Mouse (Mus musculus) adipose tissue, adult 10 weeks (tissue): ENCODE data around the gene Sult1e1. TPM values are rescaled to one million over a fixed set of nuclear protein-coding genes. Genes with fewer than 3 reads are reported as not detected.

Experiments
- polyA plus RNA-seq: library from polyadenylated mRNA; stranded (reverse); fragments of 350-450 nt; fragmentation: Illumina TruSeq; extraction: RNeasy Lipid Tissue Mini Kit (QIAGEN cat#74804); gene quantifications from one replicate; pipeline ENCODE4 v1.2.3, GENCODE M21; 2014; ENCODE audit warnings: low read depth, low replicate concordance

The Sult1e1 gene
- 63.5 TPM for polyA plus RNA-seq

DNA sequence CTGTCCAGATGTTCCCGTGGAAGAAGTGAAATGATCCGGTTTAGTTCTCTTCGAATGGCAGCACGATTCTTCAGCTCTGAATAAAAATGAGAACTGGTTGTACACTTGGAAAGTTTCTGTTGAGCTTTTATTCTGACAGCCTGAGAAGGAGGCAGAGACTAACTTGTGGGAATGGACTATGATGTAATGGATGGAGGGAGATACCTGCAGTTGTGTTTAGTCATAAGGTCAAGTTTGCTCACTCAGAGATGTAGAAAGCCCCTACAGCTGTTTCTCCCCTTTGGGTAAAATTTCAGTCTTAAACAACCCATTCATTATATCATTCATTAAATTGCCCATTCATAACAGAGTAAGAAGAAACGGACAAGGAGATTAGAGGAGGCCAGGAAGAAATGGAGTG is at the start of gene Sult1e1:
Sult1e1 (minus strand) TSS at position 101 of the 400 bp plus-strand sequence.

DNA sequence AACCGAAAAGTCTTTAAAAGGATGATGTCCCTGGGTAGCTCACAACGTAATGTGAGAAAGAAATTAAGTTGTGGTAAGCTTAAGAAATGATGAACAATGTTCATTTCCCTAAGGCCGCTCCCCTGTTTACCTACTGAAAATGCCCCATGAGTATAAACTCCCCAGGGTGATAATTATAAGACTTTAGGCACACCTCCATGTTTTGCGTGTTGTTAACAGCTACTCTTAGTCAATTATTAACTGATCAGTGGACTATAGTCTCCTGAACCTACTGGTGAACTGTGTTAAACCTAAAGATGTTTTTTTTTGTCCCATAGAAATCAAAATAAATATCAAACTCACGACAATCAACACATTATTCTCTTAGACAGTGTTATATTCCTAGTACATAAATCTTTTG is 22.5 kb downstream of the Sult1e1 start, which contains the start of gene Sult1d1:
Sult1d1 (minus strand) TSS at position 183 of the 400 bp plus-strand sequence.

DNA sequence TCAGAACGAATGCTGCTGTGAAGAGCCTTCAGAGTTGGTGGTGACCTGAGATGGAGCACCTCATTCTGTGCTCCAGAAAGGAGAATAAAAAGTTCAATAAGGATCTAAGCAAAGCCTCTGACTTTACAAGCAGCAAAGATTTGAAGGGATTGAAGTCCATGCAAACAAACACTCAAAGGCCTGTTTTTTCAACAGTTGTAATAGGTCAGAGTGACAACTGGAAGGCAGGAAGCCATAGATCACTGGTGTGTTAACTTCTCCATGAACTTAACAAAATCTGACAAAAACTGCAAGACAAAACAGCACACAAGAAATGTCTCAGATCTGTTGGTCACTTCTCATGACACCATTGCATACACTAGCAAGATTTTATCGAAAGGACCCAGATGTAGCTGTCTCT is 53.3 kb downstream of the Sult1e1 start, which contains the start of gene Sult1b1:
Sult1b1 (minus strand) TSS at position 85 of the 400 bp plus-strand sequence.

Other genes with a start within 250 kb of the Sult1e1 start
- gene Ugt2b38, start 167.4 kb downstream of the Sult1e1 start, polyA plus RNA-seq = not detected
- not detected for gene Ugt2a2, start 109.3 kb downstream of the Sult1e1 start, polyA plus RNA-seq
- gene Gm43638, start 104.8 kb downstream of the Sult1e1 start, polyA plus RNA-seq = not detected
- 0.11 TPM for gene Ugt2a1, start 100.7 kb downstream of the Sult1e1 start, polyA plus RNA-seq
- gene Sult1b1, start 53.4 kb downstream of the Sult1e1 start, polyA plus RNA-seq = not detected
- 2.1 TPM for gene Sult1d1, start 22.6 kb downstream of the Sult1e1 start, polyA plus RNA-seq
- gene Csn1s1, start 74.6 kb upstream of the Sult1e1 start, polyA plus RNA-seq = not detected
- gene Csn2, start 108.0 kb upstream of the Sult1e1 start, polyA plus RNA-seq = not detected
- not detected for gene Csn1s2a, start 183.0 kb upstream of the Sult1e1 start, polyA plus RNA-seq
- gene Csn1s2b, start 216.5 kb upstream of the Sult1e1 start, polyA plus RNA-seq = not detected
- gene Prr27, start 234.1 kb upstream of the Sult1e1 start, polyA plus RNA-seq = 6.7 TPM